Mouse (Mus musculus): ENCODE measurements around the gene Tstd2.

Tstd2 gene

DNA sequence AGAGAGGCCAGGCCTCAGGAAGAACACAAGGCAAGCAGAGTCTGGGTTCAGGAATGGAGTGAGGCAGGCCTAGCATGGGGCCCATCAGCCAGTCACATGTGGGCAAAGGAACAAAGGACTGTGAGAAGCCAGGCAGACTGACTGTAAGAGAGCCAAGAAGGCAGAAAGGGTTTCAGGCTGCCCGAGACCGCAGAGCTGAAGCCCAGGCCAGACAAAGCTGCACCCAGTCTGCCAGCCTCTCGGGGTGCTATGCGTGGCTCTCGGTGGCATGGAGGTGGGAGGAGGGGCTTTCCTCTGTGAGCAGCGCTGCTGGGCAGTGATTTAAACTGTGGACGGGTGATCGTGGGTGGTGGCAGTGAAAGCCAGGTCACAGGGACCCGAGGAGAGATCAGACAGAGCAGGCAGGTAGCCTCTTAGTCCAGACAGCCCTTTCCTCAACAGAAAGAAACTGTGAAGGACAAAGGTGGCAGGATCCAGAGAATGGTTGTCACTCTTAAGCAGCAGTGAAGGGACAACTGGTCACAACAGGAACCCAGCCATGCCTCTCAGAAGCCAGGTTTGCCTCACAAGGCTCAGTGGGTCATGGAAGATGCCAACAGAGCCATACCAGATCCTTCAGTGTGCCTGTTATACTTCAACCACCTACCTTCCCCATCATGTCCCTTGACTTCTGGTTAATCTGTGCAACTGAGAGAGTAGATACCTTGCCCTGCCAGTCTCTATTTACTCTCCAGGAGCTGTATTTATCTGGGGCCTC is 53.9 kb downstream of the Tstd2 start:
- no peak for DNase-seq (ENCODE audit: low read depth, low spot score)

DNA sequence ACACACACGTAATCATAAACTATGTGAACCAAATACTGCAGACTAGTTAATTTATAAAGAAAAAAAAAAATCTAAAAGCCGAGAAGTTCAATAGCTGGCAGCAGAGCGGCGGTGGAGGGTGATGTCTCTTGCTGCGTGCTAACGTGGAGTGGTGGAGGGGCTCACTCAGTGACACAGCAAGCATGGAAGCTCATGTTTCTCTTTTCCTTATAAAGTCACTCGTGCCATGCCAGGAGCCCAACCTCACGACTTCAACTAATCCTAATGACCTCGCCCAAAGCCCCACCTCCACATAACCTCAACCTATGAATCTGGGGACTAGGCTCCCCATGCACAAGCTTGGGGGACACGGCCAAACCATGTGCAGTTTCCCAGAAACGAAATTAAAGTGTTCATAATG is 55.9 kb downstream of the Tstd2 start:
- no peak for DNase-seq (ENCODE audit: low read depth, low spot score)

DNA sequence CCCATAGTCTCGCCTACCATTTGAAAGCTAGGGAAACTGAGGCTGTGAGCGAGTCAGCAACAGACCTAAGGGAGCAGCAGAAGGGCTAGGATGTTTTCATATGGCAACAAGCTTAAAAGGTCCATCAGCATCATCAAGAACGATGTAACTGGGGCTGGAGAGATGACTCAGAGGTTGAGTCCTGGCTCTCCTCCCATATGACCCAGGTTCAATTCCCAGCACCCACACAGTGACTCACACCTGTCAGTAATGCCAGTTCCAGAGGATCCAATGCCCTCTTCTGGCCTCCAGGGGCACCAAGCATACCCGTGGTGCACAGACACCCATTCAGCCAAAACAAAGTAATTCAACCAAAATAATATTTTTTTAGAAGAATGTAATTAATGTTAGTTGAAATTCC is 58.2 kb downstream of the Tstd2 start:
- no peak for DNase-seq (ENCODE audit: low read depth, low spot score)

DNA sequence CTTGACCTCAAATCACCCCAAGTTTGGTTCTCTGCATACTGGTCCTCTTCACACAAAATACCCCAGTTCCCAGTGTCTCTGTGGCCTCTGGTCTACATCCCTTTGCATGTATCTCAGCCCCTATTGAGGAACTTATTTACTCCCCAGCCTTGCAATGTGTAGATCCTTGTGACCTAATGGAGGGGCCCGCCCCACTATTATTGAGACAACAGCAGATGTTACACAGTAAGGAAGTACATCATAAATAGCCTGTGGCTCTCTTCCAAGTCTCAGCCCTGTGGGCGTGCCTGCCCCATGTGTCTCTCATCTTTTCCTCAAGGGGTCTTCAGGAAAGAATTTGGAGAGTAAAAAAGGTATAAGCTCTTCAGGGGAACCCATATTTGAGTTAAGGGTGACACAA is 61.6 kb downstream of the Tstd2 start:
- DNase-seq (ENCODE audit: low read depth, low spot score), result no peak

DNA sequence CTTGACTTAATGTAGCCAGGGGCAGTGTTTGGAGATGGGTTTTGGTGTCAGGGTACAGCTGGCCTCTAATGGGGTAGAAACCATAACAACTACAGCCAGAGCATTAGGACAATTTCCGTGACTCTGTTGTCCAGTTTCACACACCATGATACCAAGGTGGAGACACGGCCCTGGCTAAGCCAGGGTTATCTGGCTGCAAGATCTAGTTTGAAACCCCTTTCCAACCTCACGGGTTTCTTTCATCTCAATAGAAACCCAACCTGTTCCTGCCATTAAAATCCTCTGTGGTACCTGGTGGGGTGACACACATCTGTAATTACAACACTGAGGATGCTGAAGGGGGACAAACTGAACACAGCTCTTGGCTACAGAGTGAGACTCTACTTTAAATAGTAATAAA is 62.8 kb downstream of the Tstd2 start:
- no peak for DNase-seq (ENCODE audit: low read depth, low spot score)

DNA sequence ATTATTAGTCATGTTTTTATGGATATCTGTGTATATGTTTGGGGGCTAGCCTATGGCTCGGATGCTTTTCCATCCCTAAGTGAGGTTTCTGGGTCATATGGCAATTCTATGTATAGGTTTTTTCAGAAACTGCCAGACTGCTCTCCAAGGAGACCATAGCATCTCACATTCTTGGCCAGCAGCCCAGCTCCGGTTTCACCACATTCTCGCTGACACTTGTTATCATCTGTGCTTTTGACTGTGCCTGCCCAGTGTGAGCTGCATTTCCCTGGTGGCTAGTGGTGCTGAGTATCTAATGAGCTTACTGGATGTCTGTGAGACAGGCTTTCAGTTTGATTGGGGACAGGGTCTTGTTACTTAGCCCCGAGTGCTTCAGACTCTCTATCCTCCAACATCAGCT is 64.8 kb downstream of the Tstd2 start:
- no peak for DNase-seq (ENCODE audit: low read depth, low spot score)

DNA sequence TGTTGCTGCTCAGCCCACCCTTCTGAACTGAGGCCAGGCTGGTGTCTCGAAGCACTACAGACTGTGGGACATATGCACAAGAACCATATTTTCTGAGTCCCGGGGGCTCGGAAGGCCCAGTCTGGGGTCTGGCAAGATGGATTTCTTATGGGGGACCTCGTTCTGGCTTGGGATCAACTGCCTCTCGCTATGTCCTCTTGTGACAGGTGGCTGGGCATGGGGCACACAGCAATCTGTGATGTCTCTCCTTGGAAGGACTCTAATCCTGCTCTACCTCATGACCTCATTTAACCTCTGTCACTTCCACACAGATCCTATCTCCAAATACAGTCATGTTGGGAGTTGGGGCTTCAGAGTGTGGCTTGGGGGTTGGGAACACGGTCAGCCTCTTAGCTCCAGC is 65.9 kb downstream of the Tstd2 start:
- DNase-seq (ENCODE audit: low read depth, low spot score), result no peak

DNA sequence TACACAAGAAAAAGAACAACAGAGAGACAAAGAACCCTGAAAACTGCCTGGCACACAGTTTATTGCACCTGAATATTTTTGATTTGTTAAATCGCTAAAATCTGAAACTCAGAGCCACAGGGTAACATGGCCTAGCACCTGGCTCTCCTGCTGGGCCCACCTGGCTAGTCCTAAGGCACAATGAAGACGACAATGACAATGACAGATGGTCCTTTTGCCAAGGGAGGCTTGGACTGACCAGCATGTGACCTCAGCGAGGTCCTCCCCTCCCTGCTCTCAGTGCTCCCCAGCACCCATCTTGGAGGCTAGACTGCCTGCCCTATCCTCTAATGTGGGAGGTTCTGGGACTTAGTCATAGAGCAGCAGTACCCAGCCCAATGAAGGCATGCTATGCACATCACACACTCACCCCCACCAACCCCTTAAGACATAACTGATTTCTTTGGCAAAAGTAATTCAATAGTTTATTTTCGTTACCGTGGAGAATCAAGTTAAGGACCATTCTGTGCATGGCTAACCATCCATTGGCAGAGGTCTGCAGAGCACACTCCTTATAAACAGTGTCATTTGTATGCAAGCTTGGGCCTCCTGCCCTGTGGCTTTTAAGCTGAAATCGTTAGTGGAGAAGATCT is 68.5 kb downstream of the Tstd2 start:
- DNase-seq (ENCODE audit: low read depth, low spot score), result no peak

DNA sequence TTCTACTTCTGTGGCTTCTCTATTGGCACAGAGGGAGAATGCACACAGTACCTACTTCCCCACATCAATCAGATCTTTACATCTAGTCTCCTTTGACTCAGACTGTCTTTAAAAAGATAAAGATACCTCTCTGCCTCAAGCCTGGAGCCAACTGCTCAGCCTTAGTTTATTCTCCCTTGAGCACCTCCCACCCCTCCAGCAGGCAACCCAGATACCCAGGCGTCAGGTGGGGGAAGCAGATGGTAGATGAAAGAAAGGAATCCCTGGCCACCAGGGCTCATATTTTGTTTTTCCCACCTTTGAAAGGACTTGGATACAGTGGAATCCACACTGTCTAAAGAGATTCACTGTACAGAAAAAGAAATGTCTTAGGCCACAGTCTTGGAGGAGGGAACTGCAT is 69.9 kb downstream of the Tstd2 start:
- DNase-seq (ENCODE audit: low read depth, low spot score), result no peak

DNA sequence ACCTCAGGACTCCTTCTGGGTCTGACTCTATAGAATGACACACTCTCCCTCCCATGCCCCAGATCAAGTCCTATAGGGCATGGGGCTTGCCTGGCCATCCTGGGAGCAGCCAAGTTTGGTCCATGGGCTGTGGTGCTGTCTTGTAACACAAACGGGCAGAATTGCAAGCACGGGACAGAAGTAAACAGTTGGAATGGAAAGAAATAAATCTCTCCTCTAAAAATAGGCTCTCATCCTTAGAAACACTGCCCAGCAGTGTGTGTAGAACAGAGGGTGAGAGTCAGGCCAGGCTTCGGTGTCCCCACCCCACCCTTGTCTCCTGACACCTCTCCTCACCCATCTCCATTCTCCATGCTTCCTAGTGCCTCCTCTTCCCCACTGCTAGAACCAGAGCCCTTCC is 70.4 kb downstream of the Tstd2 start:
- DNase-seq (ENCODE audit: low read depth, low spot score), result no peak

DNA sequence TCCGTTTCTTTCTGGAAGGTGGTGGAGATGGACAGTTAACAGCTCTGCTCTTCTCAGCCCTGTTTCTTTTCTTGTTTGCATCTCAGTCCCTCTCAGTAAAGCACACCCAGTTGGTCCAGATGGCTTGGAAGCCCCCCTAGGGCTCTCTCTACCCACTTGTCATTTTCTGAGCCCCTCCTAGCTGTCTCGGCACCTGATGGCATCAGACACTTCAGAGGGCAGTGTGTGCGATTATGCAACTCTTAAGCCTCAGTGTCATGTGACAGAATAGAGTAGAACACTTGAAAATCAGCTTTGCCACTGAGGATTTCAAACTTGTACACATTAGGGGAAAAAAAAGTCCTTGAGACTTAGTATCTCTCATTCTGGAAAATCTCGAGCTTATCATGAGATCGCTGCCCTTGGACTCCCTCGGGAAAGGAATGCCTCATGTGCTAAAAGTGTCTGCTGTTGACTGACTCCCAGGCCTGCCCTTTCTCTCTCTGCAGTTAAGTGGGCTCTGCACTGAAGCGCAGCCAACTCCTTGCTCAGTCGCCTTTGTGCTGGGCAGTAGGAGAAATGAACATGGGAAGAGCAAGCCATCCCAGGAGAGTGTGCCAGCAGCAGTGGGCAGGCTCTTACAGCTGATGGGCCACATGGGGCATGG is 72.7 kb downstream of the Tstd2 start:
- DNase-seq (ENCODE audit: low read depth, low spot score), result no peak

DNA sequence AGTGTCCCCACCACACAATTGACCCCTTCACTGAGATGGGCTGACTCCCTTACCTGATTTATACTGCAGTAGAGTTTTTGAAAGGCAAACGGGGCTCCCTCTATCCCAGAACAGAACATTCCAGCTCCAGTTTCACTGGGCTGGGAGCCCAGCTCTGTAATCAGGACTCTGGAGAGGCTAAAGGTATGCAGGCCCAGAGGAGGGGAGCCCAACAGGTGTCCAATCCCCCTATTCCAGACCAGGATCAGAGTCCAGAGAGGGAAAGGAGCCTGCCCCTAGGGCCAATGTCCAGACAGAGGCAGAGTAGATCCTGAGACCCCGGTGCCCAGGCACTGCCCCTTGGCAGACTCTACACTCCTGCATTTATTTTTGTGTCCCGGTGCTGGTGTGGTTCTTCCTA is 73.5 kb downstream of the Tstd2 start:
- DNase-seq (ENCODE audit: low read depth, low spot score), result no peak

All from CD4-positive helper T cell, adult 2 months (primary cell).